Mouse (Mus musculus) cerebellum, postnatal 10 days (tissue): ENCODE measurements around the gene Stard13.

Experiments
- DNase-seq, 2 experiments: peaks; one replicate each; pipeline ENCODE4 v3.0.0; 2021; ENCODE audit warnings: mixed read lengths in 2 of 2

Stard13 gene

DNA sequence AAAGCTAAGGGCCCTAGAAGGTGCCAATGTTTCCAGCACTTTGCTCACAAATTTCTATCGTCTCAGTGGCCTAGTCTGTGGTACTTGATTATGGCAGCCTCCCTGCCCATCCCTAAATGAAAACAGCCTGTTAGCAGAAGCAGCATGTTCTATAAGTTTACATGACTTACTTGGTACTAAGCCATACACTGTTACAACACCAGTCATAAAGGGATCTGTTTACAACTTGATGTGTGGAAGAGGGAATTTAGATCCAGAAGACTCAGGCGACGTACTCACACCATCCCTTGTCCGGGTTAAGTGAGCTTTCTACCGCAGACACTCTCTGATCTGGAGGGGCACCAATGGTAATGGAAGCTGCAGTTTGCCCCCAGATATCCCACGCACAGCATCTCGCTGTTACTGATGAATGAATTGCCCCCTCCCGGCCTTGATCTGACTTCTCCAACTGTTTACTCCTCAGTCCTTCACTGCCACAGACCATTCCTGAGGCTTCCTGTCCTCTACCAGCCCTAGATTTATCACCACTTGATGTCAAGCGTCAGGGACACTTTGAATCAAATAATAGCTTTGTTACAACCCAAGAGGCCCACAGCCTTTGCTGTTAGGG lies 53.4 kb downstream of the Stard13 start:
- DNase-seq, result no peak

- DNase-seq, result no peak
Measured at GRCm38 (mm10) chr5:151177171-151177570, 56.5 kb downstream of the Stard13 start.

GRCm38 (mm10) chr5:151175897-151176313 lies 57.7 kb downstream of the Stard13 start:
- DNase-seq, result no peak

- DNase-seq, result peak in 1 of 2 experiments; percentile 7
Measured at GRCm38 (mm10) chr5:151174485-151175460, 58.9 kb downstream of the Stard13 start.

- DNase-seq, result no peak
Measured at GRCm38 (mm10) chr5:151173774-151174173, 59.9 kb downstream of the Stard13 start.

DNA sequence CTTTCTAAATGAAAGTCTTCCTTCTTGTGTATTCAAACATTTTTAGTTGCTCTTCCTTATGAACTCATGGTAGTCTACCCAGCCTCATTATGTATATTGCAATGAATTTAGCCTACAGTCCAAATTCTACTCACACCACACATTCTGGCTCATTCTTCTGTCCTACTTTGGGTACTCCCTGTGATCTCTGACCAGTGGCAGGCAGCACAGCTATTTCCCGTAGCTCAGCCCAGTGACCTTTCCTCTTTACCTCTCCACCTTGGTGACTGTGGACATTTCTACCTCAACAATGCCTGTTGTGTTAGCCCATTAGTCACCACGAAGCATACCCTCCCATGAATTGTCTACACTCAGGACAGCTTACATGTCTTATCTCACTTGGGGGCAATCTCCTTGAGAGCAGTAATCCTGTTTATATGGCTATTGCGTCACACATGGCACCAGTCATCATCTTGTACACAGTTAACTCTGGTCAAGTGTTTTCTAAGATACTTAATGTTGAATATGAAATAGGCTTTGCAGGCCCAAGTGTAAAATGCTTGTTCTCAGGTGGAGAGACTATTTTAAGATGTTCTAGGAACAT lies 63.4 kb downstream of the Stard13 start:
- no peak for DNase-seq

GRCm38 (mm10) chr5:151168191-151168590 lies 65.4 kb downstream of the Stard13 start:
- no peak for DNase-seq

GRCm38 (mm10) chr5:151167641-151168040 lies 66.0 kb downstream of the Stard13 start:
- no peak for DNase-seq

GRCm38 (mm10) chr5:151166266-151166665 lies 67.4 kb downstream of the Stard13 start:
- peak in 1 of 2 experiments; percentile 40 for DNase-seq

- no peak for DNase-seq
Measured at GRCm38 (mm10) chr5:151165381-151166016, 68.1 kb downstream of the Stard13 start.

GRCm38 (mm10) chr5:151164815-151165214 lies 68.8 kb downstream of the Stard13 start:
- DNase-seq, result no peak

- no peak for DNase-seq
Measured at GRCm38 (mm10) chr5:151162642-151163041, 71.0 kb downstream of the Stard13 start.

GRCm38 (mm10) chr5:151155247-151155646 lies 78.4 kb downstream of the Stard13 start:
- no peak for DNase-seq

- DNase-seq, result no peak
Measured at GRCm38 (mm10) chr5:151154780-151155179, 78.9 kb downstream of the Stard13 start.

GRCm38 (mm10) chr5:151154030-151154429 lies 79.6 kb downstream of the Stard13 start:
- DNase-seq, result no peak

DNA sequence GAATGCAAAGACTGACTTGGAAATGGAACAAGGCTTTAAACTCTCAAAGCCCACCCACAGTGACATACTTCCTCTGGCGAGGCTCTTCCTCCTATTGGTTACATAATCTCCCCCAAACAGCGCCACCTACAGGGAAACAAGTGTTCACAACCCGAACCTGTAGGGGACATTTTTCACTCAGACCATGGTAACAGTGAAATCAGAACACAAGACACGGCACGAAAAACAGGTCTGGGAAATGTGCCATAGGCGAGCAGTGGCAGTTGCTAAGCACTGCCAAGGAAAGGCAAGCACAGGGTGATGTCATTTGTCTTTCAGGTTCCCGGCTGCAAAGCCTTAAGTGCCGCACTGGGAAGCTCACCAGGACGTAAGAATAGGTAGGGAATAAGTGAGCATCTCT lies 82.1 kb downstream of the Stard13 start:
- DNase-seq, result peak; percentile 34 to 40

- no peak for DNase-seq
Measured at GRCm38 (mm10) chr5:151149509-151149908, 84.1 kb downstream of the Stard13 start.

DNA sequence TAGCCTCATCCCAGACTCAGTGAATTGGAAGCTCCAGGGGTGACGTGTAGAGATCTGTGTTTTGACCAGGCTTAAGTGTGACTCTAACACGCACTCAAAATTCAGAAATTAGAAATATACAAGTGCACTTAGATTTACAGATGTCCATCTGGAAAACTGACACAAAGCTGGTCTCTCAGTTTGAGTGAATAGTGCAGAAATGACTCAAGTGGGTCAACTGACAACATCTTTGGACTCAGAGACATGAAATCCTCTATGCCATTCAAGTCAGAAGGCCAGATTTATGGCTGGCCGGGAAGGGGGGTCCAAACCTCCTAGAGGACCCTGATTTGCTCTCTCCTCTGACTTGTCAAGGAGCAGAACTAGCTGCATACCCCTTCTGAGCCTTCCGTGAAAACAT lies 85.6 kb downstream of the Stard13 start:
- DNase-seq, result no peak

- no peak for DNase-seq
Measured at GRCm38 (mm10) chr5:151145807-151146206, 87.8 kb downstream of the Stard13 start.

DNA sequence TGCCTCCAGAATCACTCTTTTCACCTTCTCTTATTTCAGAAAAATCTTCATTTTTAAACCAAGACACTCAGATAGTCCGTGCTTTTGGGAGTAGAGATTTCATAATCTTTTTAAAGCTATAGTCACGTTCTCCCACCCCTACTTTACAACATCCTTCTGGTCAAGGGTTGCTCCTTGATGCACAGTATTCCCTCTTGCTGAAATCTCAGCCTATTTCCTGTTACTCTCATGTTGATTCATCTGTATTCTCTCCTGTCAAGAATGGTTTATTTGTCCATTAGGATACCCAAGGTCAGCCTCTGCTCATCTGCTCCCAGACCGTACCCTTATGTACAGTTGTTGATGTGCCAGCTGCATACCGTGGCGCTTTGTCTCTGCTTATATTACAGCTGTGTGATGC lies 89.7 kb downstream of the Stard13 start:
- DNase-seq, result no peak

- peak; percentile 25 to 38 for DNase-seq
Measured at GRCm38 (mm10) chr5:151142671-151143601, 90.7 kb downstream of the Stard13 start.

- DNase-seq, result peak; percentile 64 to 67
Measured at GRCm38 (mm10) chr5:151142241-151142640, 91.4 kb downstream of the Stard13 start.
